Mouse (Mus musculus) small intestine, adult 2 months (tissue): ENCODE results near the gene Fstl3.

Experiments
- CTCF ChIP-seq: fragments of 200-500 bp; IDR thresholded peaks from 2 replicates; pipeline ENCODE4 v1.5.1; 2012; ENCODE audit warnings: low read depth, mild to moderate bottlenecking, control low read depth, inconsistent platforms, low read length, moderate library complexity, mixed read lengths; ENCODE audit not compliant: insufficient replicate concordance, insufficient read length; ENCODE audit errors: extremely low read depth
- POLR2A ChIP-seq: fragments of 200-500 bp; IDR thresholded peaks from 2 replicates; pipeline ENCODE4 v1.6.1; 2012; ENCODE audit warnings: low read depth, mild to moderate bottlenecking, control low read depth, inconsistent platforms, low read length, moderate library complexity

GRCm38 (mm10) chr10:79821731-79822130 is 44.7 kb downstream of the Fstl3 start:
- TF ChIP-seq CTCF (no peak), POLR2A (no peak)
